Mouse (Mus musculus) adrenal gland, adult 18-20 months (tissue): Measurements from ENCODE around the gene Hpn. TPM values are rescaled to one million over a fixed set of nuclear protein-coding genes. Genes with fewer than 3 reads are reported as not detected.

ENCODE experiments used
- DNase-seq, 2 experiments: peaks; one replicate each; pipeline ENCODE4 v3.0.0; 2021 to 2022; ENCODE audit warnings: low spot score in 2 of 2
- long read RNA-seq, 2 experiments: library from polyadenylated mRNA; stranded (forward); transcript quantifications; one replicate each; pipeline ENCODE4 v2.0.0; 2021
- total RNA-seq, 2 experiments: library from RNA; stranded (reverse); gene quantifications; 1 replicate in 1 of 2; 2 replicates in 1 of 2; pipeline ENCODE4 v1.2.3; 2021

Gene Hpn
- 1 to 10 TPM; 1.2 to 1.4 TPM for total RNA-seq
- long read RNA-seq, experiment 1 = 0 reads
- long read RNA-seq, experiment 2 = 0 reads

DNA sequence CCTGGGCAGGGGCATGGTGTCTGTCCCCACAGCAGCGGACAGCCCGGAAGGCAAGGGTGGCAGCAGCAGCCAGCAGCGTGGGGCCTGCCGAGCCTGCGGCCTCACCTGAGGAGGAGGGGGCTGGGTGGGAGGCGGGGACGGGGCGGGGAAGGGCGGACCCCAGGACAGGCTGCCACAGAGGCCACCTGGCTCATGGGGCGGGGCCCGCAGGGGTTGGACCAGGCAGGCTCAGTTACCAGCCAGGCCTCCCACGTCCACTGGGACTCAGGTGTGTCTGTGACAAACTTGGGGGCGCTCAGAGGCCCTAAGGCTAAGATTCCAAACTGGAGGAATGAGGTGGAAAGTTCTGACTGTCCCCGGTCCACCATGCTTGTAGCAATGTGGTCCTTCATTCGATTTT is at the start of gene Hpn:
Gene Hpn (minus strand): TSS at position 109 of the 400 bp plus-strand sequence.
- no peak for DNase-seq

DNA sequence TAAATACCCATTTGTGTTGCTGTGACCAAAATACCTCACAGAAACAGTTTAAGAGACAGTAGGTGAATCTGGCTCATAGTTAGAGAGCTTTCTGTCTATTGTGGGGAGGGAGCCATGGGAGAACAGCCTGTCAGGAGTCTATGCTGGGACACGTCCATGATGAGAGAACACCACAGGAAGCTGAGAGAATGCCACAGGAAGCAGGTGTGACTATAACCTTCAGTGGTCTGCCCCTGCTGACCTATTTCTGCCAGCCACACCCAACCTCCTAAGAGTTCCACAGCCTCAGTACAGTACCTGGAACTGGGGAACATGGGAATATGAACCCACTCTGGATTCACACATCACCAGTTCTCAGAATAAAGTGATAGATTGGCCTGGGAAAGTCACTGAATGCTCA is 49.7 kb upstream of the Hpn start:
- no peak for DNase-seq

DNA sequence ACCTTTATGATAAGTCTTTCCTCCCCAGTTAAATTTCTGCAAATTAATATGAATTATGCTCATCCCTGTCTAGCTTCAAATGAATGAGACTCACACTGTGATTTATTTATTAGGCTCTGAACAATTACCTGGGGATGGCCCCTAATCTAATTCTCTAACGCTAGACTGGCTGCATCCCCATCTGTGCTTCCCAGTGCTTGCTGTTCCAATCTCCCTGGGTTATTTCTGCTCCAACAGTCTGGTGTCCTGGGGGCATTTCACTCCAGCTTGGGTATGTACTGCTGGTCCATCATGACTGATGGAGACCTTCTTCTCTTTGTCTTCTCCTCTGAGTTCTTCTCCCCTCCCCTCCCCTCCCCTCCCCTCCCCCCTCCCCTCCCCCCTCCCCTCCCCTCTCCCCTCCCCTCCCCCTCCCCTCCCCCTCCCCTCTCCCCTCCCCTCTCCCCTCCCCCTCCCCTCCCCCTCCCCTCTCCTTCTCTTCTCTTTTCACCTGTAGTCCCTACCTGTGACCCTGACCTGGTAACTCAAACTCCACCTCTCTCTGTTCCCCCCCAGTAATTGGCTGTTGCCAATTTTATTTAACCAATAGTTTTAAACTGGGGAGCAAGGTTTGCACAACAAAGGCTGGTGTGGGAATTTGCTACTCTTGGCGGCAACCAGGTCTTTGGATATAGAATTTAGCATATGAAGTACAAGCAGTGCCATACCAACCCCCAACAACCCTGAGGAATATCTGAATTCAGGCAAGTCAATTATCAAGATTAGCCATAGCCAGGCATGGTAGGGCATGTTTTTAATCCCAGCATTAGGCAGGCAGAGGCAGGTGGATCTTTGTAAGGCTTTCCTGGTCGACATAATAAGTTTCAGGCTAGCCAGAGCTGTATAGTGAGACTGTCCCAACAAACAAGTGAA is 48.8 kb upstream of the Hpn start:
- no peak for DNase-seq

DNA sequence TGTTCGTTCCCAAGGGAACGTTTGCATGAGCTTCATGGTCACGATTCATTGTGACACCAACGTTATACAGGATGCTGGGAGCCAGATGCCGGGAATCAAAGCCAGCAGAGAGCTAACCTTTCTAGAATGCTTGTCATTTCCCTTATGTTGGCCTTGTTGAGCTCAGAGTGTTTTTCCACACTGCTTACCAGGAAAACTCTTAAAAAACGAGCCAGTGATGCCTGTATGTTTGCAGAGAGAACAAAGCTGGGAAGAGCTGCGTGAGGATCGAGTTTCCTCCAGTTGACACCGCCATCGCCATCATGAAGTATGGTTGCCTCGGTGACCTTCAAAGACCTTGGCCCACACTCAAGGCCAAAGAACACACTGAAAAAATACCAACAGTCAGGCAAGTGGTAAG is 47.2 kb upstream of the Hpn start:
- DNase-seq = no peak

DNA sequence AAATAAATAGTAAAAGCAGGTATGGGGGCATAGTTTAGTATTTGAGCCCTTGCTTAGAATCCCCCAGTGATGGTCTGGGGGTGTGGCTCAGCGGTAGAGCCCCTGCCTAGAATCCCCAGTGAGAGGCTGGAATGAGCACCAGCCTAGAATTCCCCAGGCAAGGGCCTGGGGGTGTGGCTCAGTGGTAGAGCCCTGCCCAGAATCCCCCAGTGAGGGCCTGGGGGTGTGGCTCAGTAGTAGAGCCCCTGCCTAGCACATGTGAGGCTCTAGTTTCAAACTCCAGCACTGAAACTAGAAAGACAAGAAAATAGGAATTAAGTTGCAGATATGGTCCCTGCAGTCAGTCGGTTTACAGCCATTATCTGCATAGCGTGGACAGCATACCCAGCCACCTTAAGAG is 46.7 kb upstream of the Hpn start:
- DNase-seq = no peak

DNA sequence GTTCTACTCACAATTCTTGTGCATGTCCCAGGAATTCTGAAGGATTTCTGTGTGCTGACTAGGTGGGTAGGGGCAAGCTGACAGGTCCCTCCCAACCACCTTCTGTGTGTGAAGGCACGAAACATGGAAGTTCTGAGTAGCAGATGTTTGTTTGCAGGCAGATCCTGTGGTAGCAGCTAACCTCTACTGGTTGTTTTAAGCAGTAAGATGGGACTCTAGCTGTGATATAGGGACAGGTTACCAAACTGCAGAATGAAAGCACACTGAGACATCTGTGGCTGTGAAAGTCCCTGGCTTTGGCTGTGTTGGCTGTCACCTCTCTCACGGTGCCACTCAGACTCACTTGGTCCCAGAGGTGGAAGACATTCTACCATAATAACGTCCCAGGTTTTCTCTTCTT is 46.2 kb upstream of the Hpn start:
- DNase-seq = no peak

DNA sequence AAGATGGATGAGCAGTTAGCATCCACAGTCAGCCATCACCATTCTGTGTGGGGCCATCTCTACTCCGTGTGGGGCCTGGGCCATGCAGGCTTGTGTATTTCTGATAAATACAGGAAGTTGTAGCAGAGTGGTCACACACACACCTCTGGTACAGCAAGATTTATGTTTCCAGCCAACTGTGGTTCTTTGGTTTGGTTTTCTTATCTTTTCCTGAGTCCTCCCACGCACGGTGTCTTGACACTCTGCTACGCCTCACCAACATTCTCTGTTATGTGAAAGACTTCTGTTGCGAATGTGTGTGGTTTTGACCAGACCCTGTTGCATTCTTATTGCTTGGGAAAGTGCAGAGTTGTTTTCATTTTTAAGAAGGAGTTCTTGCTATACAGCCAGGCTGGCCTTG is 45.7 kb upstream of the Hpn start:
- DNase-seq = no peak

DNA sequence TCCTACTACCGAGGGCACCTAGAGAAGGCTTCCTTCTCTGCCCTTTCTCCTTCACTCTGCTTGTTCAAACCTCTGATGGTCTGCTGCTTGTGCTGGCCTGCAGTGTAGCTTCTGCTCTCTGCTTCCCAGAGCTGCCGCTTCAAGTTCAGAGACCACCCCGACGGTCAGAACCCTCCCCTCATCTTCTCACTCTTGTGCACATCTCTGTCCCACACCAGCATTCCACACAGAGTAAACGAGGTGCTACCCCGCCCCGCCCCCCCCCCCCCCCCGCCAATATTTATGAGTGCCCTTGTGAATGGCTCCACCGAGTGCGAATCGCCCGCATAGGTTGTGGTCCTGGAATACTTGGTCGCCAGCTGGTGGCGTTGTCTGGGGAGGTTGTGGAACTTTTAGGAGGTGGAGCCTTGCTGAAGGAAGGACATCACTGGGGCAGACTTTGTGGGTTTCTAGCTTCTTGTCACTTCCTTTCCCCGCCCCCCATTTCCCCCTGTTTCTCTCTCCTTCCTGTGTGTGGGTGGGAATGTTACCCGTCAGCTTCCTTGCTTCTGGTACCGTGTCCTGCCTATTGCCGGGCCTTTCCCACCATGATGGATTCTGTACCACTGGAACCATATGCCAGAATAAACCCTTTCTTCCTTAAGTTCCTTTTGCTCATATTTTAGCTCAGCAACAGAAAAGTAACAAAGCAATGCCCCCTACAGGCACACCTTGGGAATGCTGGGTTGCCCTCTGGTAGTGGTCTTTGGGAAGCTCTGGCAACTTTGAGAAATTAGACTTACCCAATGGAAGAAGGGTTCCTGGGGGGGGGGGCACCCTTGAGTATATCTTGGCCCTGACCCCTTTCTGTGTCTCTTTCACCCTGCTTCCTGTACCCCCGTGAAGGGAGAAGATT is 41.2 kb upstream of the Hpn start:
- no peak for DNase-seq

DNA sequence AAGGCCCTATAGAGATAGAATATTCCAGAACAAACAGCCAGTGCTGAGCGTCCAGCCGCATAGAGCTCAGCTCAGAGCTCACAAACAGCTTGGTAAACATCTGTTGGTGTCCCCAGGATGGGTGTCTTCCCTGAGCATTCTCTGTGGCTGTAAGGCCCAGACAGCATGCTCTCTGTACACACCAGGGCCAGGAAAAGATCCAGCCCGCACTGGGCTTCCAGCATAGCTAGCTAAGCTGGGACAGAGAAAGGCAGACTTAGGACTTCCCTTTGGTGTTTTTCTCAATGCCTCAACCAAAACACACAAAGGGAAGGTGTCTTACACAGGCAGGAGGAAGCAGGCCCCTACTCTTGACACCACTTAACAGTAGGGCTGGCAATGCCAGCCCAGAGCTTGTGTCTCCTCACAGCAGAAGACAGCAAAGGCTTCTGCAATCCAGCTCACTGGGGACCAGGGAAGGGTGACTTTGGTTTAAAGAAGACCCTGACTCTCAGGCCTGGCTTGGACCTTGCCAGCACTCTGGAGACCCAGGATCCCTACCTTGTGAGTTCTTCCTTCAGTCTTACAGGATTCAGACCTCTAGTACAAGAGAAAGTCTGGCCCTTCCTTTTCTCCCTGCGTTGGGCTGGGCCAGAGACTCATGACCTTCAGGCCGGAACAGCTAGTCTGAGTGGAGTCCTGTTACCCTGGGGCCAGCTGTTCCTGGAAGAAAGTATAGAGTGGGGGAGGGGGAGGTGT is 40.4 kb upstream of the Hpn start, which contains the start of gene Gramd1a:
Gene Gramd1a (minus strand): TSS at position 601 of the 738 bp plus-strand sequence.
- no peak for DNase-seq

DNA sequence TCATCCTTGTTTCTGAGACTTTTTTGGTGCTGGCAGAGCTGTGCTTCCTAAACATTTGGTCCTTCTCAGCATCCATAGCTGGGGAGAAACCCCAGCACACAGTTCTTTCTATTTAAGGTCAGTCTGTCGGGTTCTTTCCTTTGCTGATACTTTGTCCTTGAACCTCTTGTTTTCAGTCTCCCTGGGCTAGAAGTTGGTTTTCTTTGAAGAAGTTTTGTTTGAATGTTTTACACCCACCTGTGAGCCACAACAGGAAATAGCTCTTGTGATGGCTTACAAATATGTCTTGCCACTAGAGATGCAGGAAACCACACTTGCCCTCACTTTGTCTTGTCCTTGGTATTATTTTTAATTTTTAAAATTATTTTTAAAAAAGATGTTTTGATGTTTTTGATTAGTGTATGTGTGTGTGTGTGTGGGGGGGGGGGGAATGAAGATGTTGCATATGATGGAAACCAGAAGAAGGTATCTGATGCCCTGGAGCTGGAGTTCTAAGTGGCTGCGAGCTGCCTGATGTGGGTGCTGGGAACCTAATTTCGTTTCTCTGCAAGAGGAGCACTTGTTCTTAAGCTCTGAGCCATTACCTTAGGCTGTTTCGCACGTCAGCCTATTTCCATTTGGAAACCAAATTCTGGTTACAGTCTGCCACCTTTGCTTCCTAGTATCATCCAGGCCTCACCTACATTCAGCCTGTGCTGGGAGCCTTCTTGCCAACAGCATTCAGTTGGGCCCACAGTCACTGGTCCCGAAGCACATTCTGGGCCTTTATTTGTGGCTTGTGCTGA is 38.6 kb upstream of the Hpn start:
- DNase-seq = no peak

DNA sequence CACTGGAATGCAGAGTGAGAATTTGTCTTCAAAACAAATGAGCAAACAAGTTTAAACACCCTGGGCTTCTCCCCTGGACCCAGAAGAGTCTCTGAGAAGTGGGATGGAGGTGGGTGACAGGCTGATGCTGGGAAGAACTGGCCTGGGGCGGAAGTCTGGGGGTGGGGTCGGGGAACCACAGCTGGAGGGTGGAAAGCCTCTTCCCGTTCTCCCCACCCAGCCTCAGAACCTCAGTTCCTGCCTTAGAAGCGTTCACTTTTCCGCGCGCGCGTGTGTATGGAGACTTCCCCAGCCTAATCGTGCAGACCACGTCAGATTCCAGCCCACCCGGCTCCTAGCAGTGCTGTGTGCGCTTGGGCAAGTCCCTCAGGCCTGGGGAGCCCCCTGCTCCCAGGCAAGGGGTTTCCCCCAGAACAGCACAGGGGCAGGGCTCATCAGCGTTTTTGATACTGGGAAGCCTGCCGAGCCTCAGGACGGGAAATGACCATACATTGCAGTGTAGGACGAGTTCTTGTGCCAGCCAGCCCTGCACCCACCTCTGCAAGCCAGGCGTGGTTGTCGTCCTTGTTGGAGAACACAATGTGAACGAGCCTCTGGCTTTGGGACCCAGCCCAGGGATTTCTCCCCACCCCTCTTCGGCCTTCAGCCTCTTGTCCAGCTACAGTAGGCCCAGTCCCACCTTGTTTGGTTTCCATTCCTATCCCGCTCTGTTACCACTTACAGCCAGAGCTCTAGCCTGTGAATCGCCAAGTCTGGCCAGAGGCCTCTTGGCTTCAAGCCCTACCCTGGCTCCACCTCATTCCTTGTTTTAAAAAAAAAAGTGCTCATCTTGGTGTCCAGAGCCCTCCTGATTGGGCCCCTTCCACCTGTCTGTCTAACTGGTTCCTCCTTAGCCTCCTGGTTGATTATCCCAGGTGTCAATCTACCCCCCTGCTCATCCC is 36.5 kb upstream of the Hpn start:
- peak; percentile 50 to 60 for DNase-seq

DNA sequence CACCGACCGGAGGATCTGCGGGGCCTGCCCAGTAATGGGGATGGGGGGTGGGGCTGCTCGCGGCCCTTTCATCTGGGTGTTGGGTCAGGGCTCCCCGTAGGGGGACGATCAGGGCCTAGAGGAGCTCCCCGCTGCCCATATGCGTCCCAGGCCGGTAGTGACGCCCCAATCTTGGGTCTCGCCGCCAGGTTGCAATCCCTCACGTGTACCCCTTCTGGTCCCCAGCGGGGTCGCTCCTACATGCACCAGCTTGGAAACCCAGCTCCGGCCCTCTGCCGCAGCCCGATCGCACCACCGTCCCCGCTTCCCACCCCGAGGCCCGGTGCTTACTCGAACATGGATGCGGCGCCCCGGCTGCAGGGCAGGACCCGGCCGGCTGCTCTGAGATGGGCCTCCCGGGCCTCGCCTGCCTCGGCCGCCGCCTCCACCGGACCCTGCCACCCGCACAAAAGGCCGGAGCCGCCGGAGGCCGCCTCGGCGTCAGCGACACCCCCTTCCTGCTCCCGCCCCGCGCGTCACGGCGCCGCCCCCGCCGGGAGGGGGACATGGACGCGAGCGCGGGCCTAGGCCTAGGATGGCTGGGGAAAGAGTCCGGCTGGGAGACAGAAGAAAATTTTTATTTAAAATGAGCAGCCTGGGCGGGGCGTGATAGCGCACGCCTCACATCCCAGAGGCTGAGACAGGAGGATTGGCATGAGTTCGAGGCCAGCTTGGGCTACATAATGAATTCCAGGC is 35.6 kb upstream of the Hpn start:
- DNase-seq = peak; percentile 93 to 95

DNA sequence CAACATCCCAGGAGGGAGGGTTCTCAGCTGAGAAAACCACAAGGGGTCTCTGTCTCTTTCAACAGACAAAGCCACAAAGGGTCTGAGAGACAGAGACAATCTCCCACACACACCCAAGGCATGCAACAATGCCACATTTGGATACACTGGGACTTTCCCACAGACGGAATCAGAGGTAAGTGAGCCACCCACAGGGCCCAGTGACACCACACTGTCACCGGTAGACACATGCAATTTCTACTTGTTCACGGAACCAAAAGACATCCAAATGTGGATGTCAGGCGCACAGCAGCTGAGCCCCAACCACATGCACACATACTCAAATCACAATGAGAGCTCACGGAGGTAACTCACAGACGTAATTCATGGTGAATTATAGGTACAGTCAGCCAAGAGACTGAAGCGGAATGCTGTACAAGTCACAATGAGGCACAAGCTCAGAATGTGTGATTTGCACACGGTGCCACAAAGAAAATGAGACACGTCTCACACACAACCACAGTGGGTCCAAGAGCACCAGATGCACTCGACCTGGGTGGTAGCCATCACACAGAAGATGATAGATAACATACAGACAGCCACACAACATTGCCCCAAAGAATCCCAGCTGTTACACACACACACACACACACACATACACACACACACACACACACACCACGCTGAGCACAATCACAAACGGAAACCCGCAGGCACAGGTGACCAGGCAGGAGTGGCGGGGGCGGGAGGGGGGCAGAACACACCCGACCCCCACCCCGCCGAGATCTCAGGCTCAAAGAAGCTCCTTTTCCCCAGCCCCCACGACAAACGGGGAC is 34.9 kb upstream of the Hpn start:
- DNase-seq = no peak

DNA sequence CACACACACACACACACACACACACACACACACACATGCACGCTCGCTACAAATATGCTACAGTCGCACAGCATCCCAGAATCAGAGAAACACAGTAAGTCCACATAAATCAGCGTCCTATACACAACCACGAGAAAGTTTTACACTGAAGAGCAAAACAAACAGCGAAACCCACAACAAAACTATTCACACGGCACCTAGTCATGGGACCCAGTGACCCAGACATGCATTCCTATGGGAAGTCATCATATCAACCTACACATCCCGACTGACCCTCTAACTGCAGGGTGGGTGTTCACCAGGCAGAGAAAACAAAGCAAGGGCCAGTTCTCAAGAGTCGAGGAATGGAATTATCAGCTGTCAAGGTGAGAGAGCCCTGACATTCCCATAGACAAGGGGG is 34.2 kb upstream of the Hpn start:
- no peak for DNase-seq

DNA sequence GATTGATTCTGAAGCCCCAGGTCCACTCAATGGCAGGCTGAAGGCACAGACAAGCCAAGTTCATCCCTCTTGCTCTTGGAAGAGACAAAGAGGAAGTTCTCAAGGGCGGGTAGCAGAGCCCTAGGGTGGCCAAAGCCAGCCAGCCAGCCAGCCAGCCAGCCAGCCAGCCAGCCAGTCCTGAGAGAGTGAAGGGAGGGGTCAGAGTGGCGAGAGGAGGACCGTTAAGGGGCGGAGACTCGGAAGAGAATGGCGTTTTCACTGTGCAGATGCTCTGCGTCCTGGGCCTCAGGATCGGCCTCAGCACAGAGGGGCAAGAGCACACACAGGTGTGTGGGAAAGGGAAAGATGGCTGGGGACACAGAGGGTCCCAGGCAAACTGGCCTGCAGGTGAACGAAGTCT is 33.7 kb upstream of the Hpn start:
- no peak for DNase-seq

DNA sequence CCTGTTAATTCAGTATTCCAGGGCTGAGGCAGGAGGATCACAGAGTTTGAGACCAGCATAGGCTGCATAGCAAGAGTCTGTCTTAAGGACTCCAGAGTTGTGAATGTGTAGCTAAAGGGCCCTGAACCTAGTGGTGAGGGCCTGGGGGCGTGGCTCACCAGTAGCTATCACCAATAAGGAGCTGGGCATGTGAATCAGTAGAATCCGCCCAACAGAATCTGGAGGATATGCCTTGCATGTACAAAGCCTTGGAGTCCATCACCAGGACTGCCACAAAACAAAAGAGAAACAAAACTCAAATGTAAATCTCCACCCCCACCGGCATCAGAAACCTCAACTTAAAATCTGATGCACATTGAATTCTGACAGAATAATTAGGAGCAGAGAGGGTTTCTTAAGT is 33.0 kb upstream of the Hpn start:
- DNase-seq = no peak

DNA sequence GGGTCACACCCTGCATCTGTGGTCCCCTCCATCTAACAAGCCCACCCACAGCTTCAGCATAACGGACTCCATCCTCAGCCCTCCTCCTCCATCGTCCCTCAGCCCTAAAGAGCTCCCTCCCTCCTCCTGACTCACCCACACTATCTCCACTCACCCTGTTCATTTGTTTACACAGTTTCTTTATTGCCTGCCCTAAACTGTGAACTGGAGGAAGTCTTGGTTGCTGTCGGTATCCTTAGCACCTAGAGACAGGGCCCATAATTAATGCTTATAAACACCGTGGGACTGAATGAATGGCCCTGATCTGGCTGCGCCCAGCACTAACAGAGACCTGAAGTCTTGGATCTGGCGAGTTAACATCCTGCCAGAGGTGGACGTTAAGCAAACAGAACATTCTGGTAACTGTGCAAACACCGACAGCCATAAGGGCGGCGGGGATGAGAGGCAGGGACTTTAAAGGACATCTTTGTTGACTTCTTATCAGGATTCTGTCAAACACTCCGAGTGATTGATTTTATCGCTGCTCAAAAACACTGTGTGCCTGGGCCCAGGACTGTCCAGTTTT is 30.6 kb upstream of the Hpn start:
- DNase-seq = no peak
